Mouse (Mus musculus) lung, adult 2 months (tissue): ENCODE data around the gene Cldn5.

ENCODE experiments used
- CTCF ChIP-seq: fragments of 200-500 bp; IDR thresholded peaks from 2 replicates; pipeline ENCODE4 v1.5.1; 2011; ENCODE audit warnings: mild to moderate bottlenecking, low read length, control low read depth; ENCODE audit not compliant: insufficient read depth
- POLR2A ChIP-seq: fragments of 200-500 bp; IDR thresholded peaks from 2 replicates; pipeline ENCODE4 v1.6.1; 2011; ENCODE audit warnings: low read depth, mild to moderate bottlenecking, control low read depth, low read length, borderline replicate concordance; ENCODE audit errors: extremely low read depth

DNA sequence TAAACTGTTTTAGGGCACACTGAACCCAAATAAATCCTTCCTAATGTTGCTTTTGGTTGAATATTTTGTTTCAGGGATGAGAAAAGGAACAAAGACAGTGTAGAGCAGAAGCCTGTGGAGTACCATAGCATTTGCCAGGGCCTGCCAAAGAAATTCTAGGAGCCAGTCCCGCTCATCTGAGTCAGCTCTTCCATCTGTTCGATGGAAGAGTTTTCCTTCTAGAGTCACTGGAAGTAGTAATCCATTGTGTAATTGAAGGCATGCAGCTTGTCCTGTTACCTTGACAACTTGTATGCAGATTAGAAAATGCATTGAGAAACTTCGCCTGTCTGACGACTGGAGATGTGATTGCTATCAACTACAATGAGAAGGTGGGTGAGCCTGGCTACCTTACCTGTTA lies 46.3 kb downstream of the Cldn5 start:
- TF ChIP-seq CTCF (no peak), POLR2A (no peak)
